9 mouse cellular contexts compared by ENCODE assay signal in the genomic region with DNA sequence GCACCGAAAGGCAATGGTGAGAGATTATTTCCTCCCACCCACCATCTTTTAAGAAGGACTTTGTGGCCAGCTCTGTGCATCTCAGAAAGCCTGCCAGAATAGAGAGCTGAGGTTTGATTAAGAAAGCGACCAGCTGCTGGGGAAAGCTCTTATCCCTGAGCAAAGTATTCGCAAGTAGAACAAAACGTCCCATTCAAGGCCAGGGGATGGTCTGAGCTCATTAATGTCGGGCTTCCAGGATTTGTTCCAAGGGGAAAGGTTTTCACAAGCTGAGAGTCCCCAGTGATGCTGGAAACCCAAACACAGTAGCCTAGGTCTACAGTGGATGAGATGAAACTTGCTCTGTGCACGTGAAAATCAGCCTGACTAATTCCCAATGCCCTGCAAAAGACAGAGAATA.
DNase-seq lines count a peak whose midpoint lies in the region; ATAC-seq lines count a peak whose summit lies in the region.
"Had no signal": no experiment of that assay in that cellular context is flagged by ENCODE, and none has a peak within 500 bp of the region (broad histone marks: within the 10 kb centered on the region; RNA-seq: fewer than 3 reads in every experiment).

No protein-coding gene starts in this region.

- no peak overlapping the region for H3K9ac ChIP-seq in limb, embryonic 12.5 days (replicated peaks)
- no peak overlapping the region for H3K9ac ChIP-seq in intestine, embryonic 16.5 days (ENCODE audit: low read depth, low read length)

- H3K9me3 ChIP-seq in limb, embryonic 12.5 days = no peaks in the 10 kb centered on the region
- no peaks in the 10 kb centered on the region for H3K9me3 ChIP-seq in intestine, embryonic 16.5 days (ENCODE audit: control insufficient read depth, low read length)

- no peak overlapping the region for H3K4me2 ChIP-seq in limb, embryonic 12.5 days
- H3K4me2 ChIP-seq in intestine, embryonic 16.5 days (ENCODE audit: low read depth, low read length) = no peak overlapping the region

- H3K36me3 ChIP-seq in limb, embryonic 12.5 days = peaks cover 92% of the 10 kb centered on the region
- peaks cover 3% of the 10 kb centered on the region; the same call in 1 of the 2 replicates for H3K36me3 ChIP-seq in intestine, embryonic 16.5 days (ENCODE audit: control insufficient read depth, insufficient read depth, low read length)

- ATAC-seq in limb, embryonic 12.5 days (ENCODE audit: insufficient number of reproducible peaks, insufficient read depth, low FRiP score, low TSS enrichment, low read depth) = no peak
- ATAC-seq in megakaryocyte, adult 5-6 weeks (ENCODE audit: poor library complexity, severe bottlenecking) = no peak
- no peak for ATAC-seq in intestine, embryonic 16.5 days

- peak overlapping the region; percentile 90 for H3K27ac ChIP-seq in limb, embryonic 12.5 days
- H3K27ac ChIP-seq in intestine, embryonic 16.5 days (ENCODE audit: low read length) = no peak overlapping the region
- H3K27ac ChIP-seq: macrophage had no signal

- H3K4me3 ChIP-seq in limb, embryonic 12.5 days (replicated peaks) = no peak overlapping the region
- no peak overlapping the region for H3K4me3 ChIP-seq in intestine, embryonic 16.5 days (ENCODE audit: low read length)

- WGBS in limb, embryonic 12.5 days = 43% methylated on average over 6 of the region's 6 CpGs
- 40% methylated on average over 6 of the region's 6 CpGs for WGBS in intestine, embryonic 16.5 days

- peaks cover 43% of the 10 kb centered on the region for H3K4me1 ChIP-seq in limb, embryonic 12.5 days (replicated peaks)
- no peaks in the 10 kb centered on the region for H3K4me1 ChIP-seq in intestine, embryonic 16.5 days (ENCODE audit: control insufficient read depth, insufficient read depth, low read length)

- no peaks in the 10 kb centered on the region for H3K27me3 ChIP-seq in limb, embryonic 12.5 days
- H3K27me3 ChIP-seq in intestine, embryonic 16.5 days (replicated peaks; ENCODE audit: control insufficient read depth, insufficient read depth, low read length) = no peaks in the 10 kb centered on the region

- DNase-seq in cerebellum, postnatal 10 days = peak; percentile 19 to 29
- DNase-seq in cerebellum, adult 8-10 months = no peak
- peak; percentile 43 for DNase-seq in urinary bladder, postnatal 14 days (ENCODE audit: low spot score)
- no peak for DNase-seq in urinary bladder, postnatal 10 days (ENCODE audit: low spot score)
- DNase-seq in ovary, postnatal 10 days (ENCODE audit: low spot score) = no peak

Comparison
In these comparisons a context has a peak if more than half of its experiments do, and no peak if none do; other contexts are left out.
1. DNase-seq: peak in cerebellum, postnatal 10 days (2 of 2) and urinary bladder, postnatal 14 days (single experiment); none in cerebellum, adult 8-10 months (single experiment), urinary bladder, postnatal 10 days (single experiment) and ovary, postnatal 10 days (single experiment).